Mouse (Mus musculus): ENCODE results near the gene Dclre1a. TPM values are rescaled to one million over a fixed set of nuclear protein-coding genes. Genes with fewer than 3 reads are reported as not detected.

Gene Dclre1a
- 1 to 10 TPM; 6.9 to 7.7 TPM for total RNA-seq (2021)
- long read RNA-seq, experiment 1, partial matches to known transcripts, result 1 of 4 reads
- long read RNA-seq, experiment 1, other reads (novel, unspliced or antisense), result 3 of 4 reads
- long read RNA-seq, experiment 2, partial matches to known transcripts, result 0 of 4 reads
- long read RNA-seq, experiment 2, other reads (novel, unspliced or antisense), result 4 of 4 reads

GRCm38 (mm10) chr19:56547456-56548229 lies at the start of gene Dclre1a:
TSS of gene Dclre1a (minus strand) at chr19:56548222.
- H3K27ac ChIP-seq, result peak within 1 kb of the TSS; percentile 98
- DNase-seq (ENCODE audit: low spot score in 2 of 2), result peak; percentile 54 to 67
- peak; percentile 51 for TF ChIP-seq CTCF (conservative IDR thresholded peaks at IDR 0.05)
- peak within 1 kb of the TSS; percentile 97 for H3K4me3 ChIP-seq

GRCm38 (mm10) chr19:56592472-56592871 lies 44.5 kb upstream of the Dclre1a start:
- H3K4me3 ChIP-seq, result no peak overlapping the region
- DNase-seq (ENCODE audit: low spot score in 2 of 2), result no peak
- TF ChIP-seq CTCF (conservative IDR thresholded peaks at IDR 0.05), result no peak
- H3K27ac ChIP-seq, result no peak overlapping the region

DNA sequence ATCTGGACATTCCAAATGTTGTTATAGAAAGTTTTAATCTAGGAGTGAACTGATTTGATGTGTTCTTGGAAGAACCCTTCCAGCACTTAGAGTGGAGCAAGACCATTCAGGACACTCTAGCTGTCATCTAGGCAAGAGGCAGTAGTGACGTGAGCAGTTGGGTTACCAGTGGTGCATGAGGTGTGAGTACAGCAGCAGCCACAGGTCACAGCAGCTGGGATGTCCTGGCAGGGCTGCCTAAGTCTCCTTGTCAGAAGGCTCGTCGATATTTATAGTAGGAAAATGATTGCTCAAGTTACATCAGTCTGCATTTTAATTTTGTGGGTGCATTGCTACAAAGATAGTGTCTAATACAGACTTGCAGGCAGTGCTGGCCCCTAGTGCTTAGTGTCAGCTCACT lies 42.2 kb upstream of the Dclre1a start:
- no peak for TF ChIP-seq CTCF (conservative IDR thresholded peaks at IDR 0.05)
- no peak for DNase-seq (ENCODE audit: low spot score in 2 of 2)
- no peak overlapping the region for H3K27ac ChIP-seq
- H3K4me3 ChIP-seq, result no peak overlapping the region

- Histone ChIP-seq H3K4me3 (no peak overlapping the region), H3K27ac (no peak overlapping the region)
- DNase-seq (ENCODE audit: low spot score in 2 of 2), result no peak
- no peak for TF ChIP-seq CTCF (conservative IDR thresholded peaks at IDR 0.05)
Observed at GRCm38 (mm10) chr19:56589455-56589854, 41.4 kb upstream of the Dclre1a start.

- no peak overlapping the region for H3K4me3 ChIP-seq
- TF ChIP-seq CTCF (conservative IDR thresholded peaks at IDR 0.05), result no peak
- peak overlapping the region; percentile 60; the same call in 1 of the 2 replicates for H3K27ac ChIP-seq
- no peak for DNase-seq (ENCODE audit: low spot score in 2 of 2)
Observed at GRCm38 (mm10) chr19:56589008-56589407, 41.0 kb upstream of the Dclre1a start.

DNA sequence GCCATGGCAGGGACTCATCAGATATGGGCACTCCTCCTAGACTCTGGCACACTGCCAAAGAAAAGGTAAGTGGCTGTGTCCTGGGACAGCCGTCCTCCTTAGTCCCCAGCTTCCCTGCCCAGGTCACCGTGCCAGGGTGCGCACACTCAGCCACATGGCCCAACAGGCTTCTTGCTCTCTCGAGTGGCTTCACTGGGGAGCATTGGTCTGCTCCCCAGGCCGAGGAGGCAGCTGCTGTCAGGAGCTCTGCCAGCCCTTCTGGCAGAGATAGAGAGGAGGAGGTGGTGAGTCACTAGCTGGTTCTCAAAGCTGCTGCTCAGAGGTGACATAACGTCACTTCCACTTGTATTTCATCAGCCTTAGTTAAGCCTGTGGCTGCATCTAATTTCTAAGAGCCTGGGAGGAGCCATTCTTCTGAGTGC lies 40.2 kb upstream of the Dclre1a start:
- no peak overlapping the region for H3K4me3 ChIP-seq
- H3K27ac ChIP-seq, result peak overlapping the region; percentile 60
- no peak for TF ChIP-seq CTCF (conservative IDR thresholded peaks at IDR 0.05)

DNA sequence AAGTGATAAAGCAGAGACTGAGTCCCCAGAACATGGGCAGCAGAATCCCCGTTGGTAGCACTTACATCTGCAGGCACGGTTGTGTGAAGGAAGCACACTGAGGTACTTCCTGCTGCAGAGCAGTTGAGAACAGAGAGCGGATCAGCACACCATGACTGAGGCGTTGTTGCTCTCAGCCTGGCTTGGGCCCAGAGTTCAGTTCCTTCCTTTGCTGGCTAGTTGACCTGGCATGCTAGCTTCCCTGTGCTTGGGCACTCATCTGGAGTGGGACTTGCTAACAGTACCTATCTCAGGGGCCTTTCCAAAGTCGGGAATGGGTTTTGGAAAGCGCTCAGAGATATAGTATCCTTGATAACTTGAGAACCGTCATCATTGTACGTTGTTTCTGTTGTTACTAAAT lies 38.3 kb upstream of the Dclre1a start:
- TF ChIP-seq CTCF (conservative IDR thresholded peaks at IDR 0.05), result no peak
- H3K4me3 ChIP-seq, result no peak overlapping the region
- no peak overlapping the region for H3K27ac ChIP-seq
- DNase-seq (ENCODE audit: low spot score in 2 of 2), result no peak

More for the DNA sequence above, 40.2 kb upstream of the Dclre1a start:
- peak; percentile 62 to 71 for DNase-seq (ENCODE audit: low spot score in 2 of 2)

- Histone ChIP-seq H3K27ac (no peak overlapping the region), H3K4me3 (no peak overlapping the region)
- TF ChIP-seq CTCF (conservative IDR thresholded peaks at IDR 0.05), result no peak
- DNase-seq (ENCODE audit: low spot score in 2 of 2), result no peak
Observed at GRCm38 (mm10) chr19:56584288-56584687, 36.3 kb upstream of the Dclre1a start.

DNA sequence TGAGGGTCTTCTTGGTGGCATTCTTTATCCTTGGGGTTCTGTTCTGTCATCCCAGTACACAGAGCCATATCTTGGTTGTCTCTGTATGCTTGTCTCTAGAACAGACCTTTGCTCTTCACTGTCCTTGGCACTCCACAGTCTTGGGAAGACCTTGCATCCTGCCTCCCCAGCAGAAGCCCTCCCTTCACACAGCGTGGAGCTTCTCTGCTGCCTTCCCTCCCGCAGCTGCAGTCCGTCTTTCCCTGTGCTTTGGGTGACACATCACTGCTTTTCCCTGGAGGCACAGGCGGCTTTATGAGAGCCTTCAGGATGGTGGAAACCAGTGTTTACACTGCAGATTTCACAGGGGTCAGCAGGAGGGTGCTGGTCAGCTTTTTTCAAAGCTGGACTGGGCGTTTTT lies 35.8 kb upstream of the Dclre1a start:
- Histone ChIP-seq H3K27ac (no peak overlapping the region), H3K4me3 (no peak overlapping the region)
- no peak for TF ChIP-seq CTCF (conservative IDR thresholded peaks at IDR 0.05)
- no peak for DNase-seq (ENCODE audit: low spot score in 2 of 2)

DNA sequence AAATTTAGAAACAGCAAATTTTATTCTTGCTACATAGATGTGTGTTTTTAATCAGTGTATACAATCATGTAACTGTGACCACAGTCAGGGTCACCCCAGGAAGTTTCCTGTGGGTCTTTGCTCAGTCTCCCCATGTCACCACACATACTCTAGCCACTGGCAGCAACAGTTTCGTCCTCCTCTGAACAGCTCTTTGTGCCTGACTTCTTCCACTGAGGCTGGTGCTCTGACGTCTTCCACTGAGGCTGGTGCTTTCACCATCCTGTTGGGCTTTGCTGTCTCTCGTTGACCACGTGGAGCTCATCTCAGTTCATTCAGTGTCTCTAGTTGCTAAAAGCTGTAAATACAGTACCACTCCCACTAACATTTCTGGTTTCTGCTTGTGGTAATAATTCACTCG lies 34.0 kb upstream of the Dclre1a start:
- no peak overlapping the region for H3K4me3 ChIP-seq
- H3K27ac ChIP-seq, result no peak overlapping the region
- no peak for DNase-seq (ENCODE audit: low spot score in 2 of 2)
- no peak for TF ChIP-seq CTCF (conservative IDR thresholded peaks at IDR 0.05)

- H3K27ac ChIP-seq, result no peak overlapping the region
- TF ChIP-seq CTCF (conservative IDR thresholded peaks at IDR 0.05), result no peak
- H3K4me3 ChIP-seq, result no peak overlapping the region
- no peak for DNase-seq (ENCODE audit: low spot score in 2 of 2)
Observed at GRCm38 (mm10) chr19:56577801-56578200, 29.8 kb upstream of the Dclre1a start.

DNA sequence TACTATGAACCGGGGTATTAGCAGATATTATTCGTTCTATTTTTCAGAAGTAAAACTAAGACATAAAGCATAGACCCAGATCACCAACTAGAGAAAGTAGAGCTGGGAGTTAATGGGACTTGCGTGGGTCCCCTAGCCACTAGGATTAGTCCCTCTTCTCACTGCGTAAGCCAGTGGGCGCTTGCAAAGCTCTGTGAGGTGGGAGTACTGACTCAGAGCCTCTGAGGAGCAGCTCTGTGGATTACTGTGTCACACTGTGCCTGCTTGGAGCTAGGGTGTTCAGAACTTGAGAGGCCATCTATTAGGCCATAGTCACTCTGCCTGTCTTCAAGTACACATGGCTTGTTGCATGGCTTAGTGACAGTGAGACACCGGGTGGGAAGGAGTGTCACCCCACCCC lies 25.2 kb upstream of the Dclre1a start:
- 0 out of 2 replicates have a peak, but pooled peaks have one; percentile 5 for TF ChIP-seq CTCF (conservative IDR thresholded peaks at IDR 0.05)

DNA sequence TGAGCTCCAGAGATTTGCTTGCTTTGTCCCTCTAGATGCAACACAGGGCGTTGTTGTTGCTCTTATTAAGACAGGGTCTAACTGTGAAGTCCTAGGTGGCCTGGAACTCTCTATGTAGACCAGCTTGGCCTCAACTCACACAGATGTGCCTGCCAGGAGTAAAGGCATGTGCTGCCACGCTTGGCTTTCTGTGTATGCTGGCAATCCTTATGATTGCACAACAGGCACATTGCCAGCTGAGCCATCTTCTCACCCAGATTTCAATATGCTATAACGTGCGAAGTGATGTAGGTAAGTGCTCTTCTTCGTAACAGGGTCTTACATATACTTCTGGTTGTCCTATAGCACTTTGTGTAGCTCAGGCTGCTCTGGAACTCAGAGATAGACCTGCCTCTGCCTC lies 23.9 kb upstream of the Dclre1a start:
- no peak overlapping the region for H3K4me3 ChIP-seq

More for the DNA sequence above, 25.2 kb upstream of the Dclre1a start:
- DNase-seq (ENCODE audit: low spot score in 2 of 2), result no peak
- H3K4me3 ChIP-seq, result no peak overlapping the region
- H3K27ac ChIP-seq, result no peak overlapping the region

DNA sequence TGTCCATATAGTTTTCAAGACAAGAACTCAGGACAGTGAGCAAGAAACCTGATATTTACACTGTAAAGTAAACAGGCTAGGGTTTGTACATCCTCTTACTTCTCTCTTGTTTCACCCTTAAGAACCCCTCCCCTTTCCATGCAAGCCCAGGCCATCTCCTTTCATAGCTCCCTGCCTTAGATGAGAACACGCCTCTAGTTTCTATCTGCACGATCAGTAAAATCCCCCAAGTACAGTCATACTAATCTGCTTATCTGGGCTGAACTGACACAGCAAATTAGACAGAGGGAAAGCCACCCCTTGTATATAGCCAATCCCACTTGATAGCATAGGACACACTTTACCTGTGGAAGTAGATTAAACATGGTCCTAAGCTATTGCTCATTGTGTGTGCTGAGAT lies 23.2 kb upstream of the Dclre1a start:
- TF ChIP-seq CTCF (conservative IDR thresholded peaks at IDR 0.05), result no peak
- DNase-seq (ENCODE audit: low spot score in 2 of 2), result no peak
- Histone ChIP-seq H3K4me3 (no peak overlapping the region), H3K27ac (no peak overlapping the region)

More for the DNA sequence above, 23.9 kb upstream of the Dclre1a start:
- TF ChIP-seq CTCF (conservative IDR thresholded peaks at IDR 0.05), result no peak
- no peak overlapping the region for H3K27ac ChIP-seq
- no peak for DNase-seq (ENCODE audit: low spot score in 2 of 2)

All from layer of hippocampus, adult 2 months (tissue).